Mouse (Mus musculus) cerebellum, adult 9-10 months (tissue): ENCODE results near the gene Hp.

Experiments used
- DNase-seq: peaks from one replicate; pipeline ENCODE4 v3.0.0; 2022

The Hp gene

GRCm38 (mm10) chr8:109551663-109552062 lies 27.3 kb downstream of the Hp start:
- DNase-seq: no peak

GRCm38 (mm10) chr8:109544049-109544448 lies 34.9 kb downstream of the Hp start:
- DNase-seq: no peak

GRCm38 (mm10) chr8:109542748-109543519 lies 36.0 kb downstream of the Hp start:
- no peak for DNase-seq

- DNase-seq: no peak
Measured at GRCm38 (mm10) chr8:109542165-109542564, 36.8 kb downstream of the Hp start.

GRCm38 (mm10) chr8:109536703-109537102 lies 42.3 kb downstream of the Hp start:
- DNase-seq: peak; percentile 48

- DNase-seq: no peak
Measured at GRCm38 (mm10) chr8:109535140-109535990, 43.6 kb downstream of the Hp start.
